Mouse (Mus musculus) subcutaneous adipose tissue, adult 2 months (tissue): ENCODE results near the gene Grxcr1. TPM values are rescaled to one million over a fixed set of nuclear protein-coding genes. Genes with fewer than 3 reads are reported as not detected.

Source experiments
- polyA plus RNA-seq: library from polyadenylated mRNA; depleted of rRNA; stranded (reverse); fragments of >200 nt; gene quantifications from 2 replicates; pipeline ENCODE4 v1.2.3, GENCODE M21; 2012; ENCODE audit warnings: low replicate concordance; rRNA removed

Grxcr1 gene
- not detected in 2 replicates for polyA plus RNA-seq

DNA sequence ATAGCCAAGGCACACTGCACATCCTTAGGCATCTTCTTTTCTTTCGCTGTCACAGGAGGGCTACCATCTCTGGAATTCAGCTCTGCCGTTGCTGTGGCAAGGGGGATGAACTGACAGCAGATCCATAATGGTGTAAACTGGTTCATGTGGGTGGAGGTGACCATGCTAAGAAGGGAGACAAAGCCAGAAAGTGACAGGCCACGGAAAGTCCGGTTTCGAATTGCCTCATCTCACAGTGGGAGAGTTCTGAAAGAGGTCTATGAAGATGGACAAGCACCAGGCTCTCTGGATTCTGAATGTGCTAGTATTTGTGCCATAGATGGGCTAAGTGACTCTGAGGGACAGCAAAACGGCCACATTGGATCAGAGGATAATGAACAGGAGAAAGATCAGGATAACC is at the start of gene Grxcr1:
Gene Grxcr1, plus strand, starts transcription at position 92 of the 400 bp plus-strand sequence.

Other genes with a start within 250 kb of the Grxcr1 start
- gene Atp8a1, start 184.4 kb upstream of the Grxcr1 start, polyA plus RNA-seq: 8.6 and 34.9 TPM in 2 replicates
- gene Gm5108, start 90.2 kb upstream of the Grxcr1 start, polyA plus RNA-seq: not detected in 2 replicates
- gene Gm21905, start 85.4 kb upstream of the Grxcr1 start, polyA plus RNA-seq: not detected in 2 replicates